Mouse (Mus musculus): ENCODE results near the gene Olfr1279. TPM values are rescaled to one million over a fixed set of nuclear protein-coding genes. Genes with fewer than 3 reads are reported as not detected.

Olfr1279 gene
- total and polyA plus RNA-seq, 3 experiments = not detected

DNA sequence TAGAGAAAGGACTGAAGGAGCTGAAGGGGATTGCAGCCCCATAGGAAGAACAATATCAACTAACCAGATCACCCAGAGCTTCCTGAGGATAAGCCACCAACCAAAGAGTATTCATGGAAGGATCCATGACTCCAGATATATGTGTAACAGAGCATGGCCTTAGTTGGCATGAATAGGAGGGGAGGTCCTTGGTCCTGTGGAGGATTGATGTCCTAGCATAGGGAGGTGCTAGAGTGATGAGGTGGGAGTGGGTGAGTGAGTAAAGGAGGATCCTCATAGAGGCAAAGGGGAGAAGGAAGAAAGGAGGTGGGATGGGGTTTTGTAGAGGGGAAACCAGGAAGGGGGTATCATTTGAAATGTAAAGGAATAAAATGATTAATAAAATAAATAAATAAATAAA, 1.9 kb upstream of the Olfr1279 start:
- dilution Hi-C loops (cut with MboI; ENCODE audit: extremely low pct_ligation_motif_present, extremely low pct_unique_long_range_greater_than_20kb, low sequenced_read_pairs) (no loop called here), in situ Hi-C loops (cut with MboI; ENCODE audit: low pct_ligation_motif_present, low pct_unique_long_range_greater_than_20kb, low sequenced_read_pairs) (no loop called here)
- Histone ChIP-seq H3K27ac (ENCODE audit: insufficient read depth, low read depth) (no peak overlapping the region), H3K4me2 (ENCODE audit: insufficient read depth, low read depth, poor library complexity, severe bottlenecking) (no peak overlapping the region), H3K27me3 (replicated peaks) (no peaks in the 10 kb centered on the region), H3K36me3 (replicated peaks in 1 of 2; ENCODE audit: control insufficient read depth in 1 of 2, insufficient read depth in 1 of 2, low read length in 1 of 2) (no peaks in the 10 kb centered on the region), H3K9ac (ENCODE audit: insufficient read depth, low read depth) (no peak overlapping the region), H3K9me3 (replicated peaks; ENCODE audit: low read length) (peaks cover 17% of the 10 kb centered on the region), H3K79me2 (replicated peaks; ENCODE audit: control insufficient read depth, extremely low read depth, insufficient read depth, poor library complexity, severe bottlenecking) (no peaks in the 10 kb centered on the region), H3K4me3 (replicated peaks in 1 of 3; ENCODE audit: low read depth in 2 of 3, low read length in 2 of 3, poor library complexity in 1 of 3) (no peak overlapping the region), H3K4me1 (ENCODE audit: control insufficient read depth in 1 of 2, insufficient read depth in 2 of 2) (no peaks in the 10 kb centered on the region)
- TF ChIP-seq ZKSCAN1 (IDR thresholded peaks at IDR 0.05; ENCODE audit: borderline replicate concordance, low read depth, low read length) = no peak
- no peak for TF ChIP-seq JUN (IDR thresholded peaks at IDR 0.05; ENCODE audit: insufficient read depth, low read depth, low read length)
- DNase-seq (ENCODE audit: extremely low read depth) = no peak

GRCm38 (mm10) chr2:111313717-111314116, 13.3 kb downstream of the Olfr1279 start, which contains the start of gene Olfr1280:
Gene Olfr1280, plus strand, starts transcription at chr2:111314017.
- Histone ChIP-seq H3K4me3 (replicated peaks in 1 of 3; ENCODE audit: low read depth in 2 of 3, low read length in 2 of 3, poor library complexity in 1 of 3) (no peak within 1 kb of the TSS), H3K27ac (ENCODE audit: insufficient read depth, low read depth) (no peak within 1 kb of the TSS), H3K9me3 (replicated peaks; ENCODE audit: low read length) (peaks cover 24% of the 10 kb centered on the region), H3K9ac (ENCODE audit: insufficient read depth, low read depth) (no peak within 1 kb of the TSS), H3K79me2 (replicated peaks; ENCODE audit: control insufficient read depth, extremely low read depth, insufficient read depth, poor library complexity, severe bottlenecking) (no peaks in the 10 kb centered on the region), H3K4me2 (ENCODE audit: insufficient read depth, low read depth, poor library complexity, severe bottlenecking) (no peak within 1 kb of the TSS), H3K4me1 (ENCODE audit: control insufficient read depth in 1 of 2, insufficient read depth in 2 of 2) (no peaks in the 10 kb centered on the region), H3K27me3 (replicated peaks) (no peaks in the 10 kb centered on the region), H3K36me3 (replicated peaks in 1 of 2; ENCODE audit: control insufficient read depth in 1 of 2, insufficient read depth in 1 of 2, low read length in 1 of 2) (no peaks in the 10 kb centered on the region)
- no peak for DNase-seq (ENCODE audit: extremely low read depth)
- in situ Hi-C loops (cut with MboI; ENCODE audit: low pct_ligation_motif_present, low pct_unique_long_range_greater_than_20kb, low sequenced_read_pairs) (no loop called here), dilution Hi-C loops (cut with MboI; ENCODE audit: extremely low pct_ligation_motif_present, extremely low pct_unique_long_range_greater_than_20kb, low sequenced_read_pairs) (no loop called here)
- TF ChIP-seq SIN3A (IDR thresholded peaks at IDR 0.05; ENCODE audit: low read length) (no peak), MAX (IDR thresholded peaks at IDR 0.05; ENCODE audit: low read length) (no peak), TBP (conservative IDR thresholded peaks at IDR 0.05; ENCODE audit: low read depth, low read length) (no peak), CHD1 (IDR thresholded peaks at IDR 0.05; ENCODE audit: low read depth, low read length) (no peak), CTCF (conservative IDR thresholded peaks at IDR 0.05 in 1 of 2, IDR thresholded peaks at IDR 0.05 in 1 of 2; ENCODE audit: low read depth in 2 of 2, low read length in 2 of 2) (no peak), CHD2 (IDR thresholded peaks at IDR 0.05; ENCODE audit: low read length) (no peak), MAFK (IDR thresholded peaks at IDR 0.05; ENCODE audit: insufficient replicate concordance, low read length) (no peak), KAT2A (IDR thresholded peaks at IDR 0.05; ENCODE audit: insufficient replicate concordance, low read length) (no peak), EP300 (IDR thresholded peaks at IDR 0.05; ENCODE audit: low read length) (no peak), RCOR1 (conservative IDR thresholded peaks at IDR 0.05; ENCODE audit: low read depth, low read length) (no peak), ETS1 (conservative IDR thresholded peaks at IDR 0.05; ENCODE audit: low read depth, low read length) (no peak), MXI1 (IDR thresholded peaks at IDR 0.05; ENCODE audit: low read depth, low read length) (no peak), PAX5 (IDR thresholded peaks at IDR 0.05; ENCODE audit: low read length) (no peak), TCF12 (IDR thresholded peaks at IDR 0.05; ENCODE audit: low read depth, low read length) (no peak), ZC3H11A (IDR thresholded peaks at IDR 0.05; ENCODE audit: low read depth, low read length) (no peak), ZNF384 (IDR thresholded peaks at IDR 0.05; ENCODE audit: low read depth, low read length) (no peak)

Measured in CH12.LX (cell line).